21 mouse cellular contexts compared by ENCODE assay signal in the genomic region with DNA sequence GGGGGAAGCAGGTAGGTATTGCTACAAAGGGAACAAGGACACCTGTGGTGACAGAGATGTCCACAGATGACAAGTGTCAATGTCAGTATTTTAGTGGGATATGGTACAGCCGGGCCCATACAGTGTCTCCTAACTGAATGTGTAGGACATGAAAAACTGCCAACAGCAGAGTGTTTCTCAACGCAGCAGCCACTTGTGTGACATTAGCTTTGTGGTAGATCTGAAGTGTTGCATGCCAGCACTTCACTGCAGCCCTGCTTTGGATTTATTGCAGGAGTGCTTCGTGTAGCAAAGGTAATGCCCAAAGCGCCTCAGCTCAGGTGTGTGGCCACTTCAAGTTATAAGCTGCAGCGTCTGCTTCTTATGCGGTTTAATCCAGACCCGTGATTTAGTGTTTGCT. TPM values are rescaled to one million over a fixed set of nuclear protein-coding genes. Genes with fewer than 3 reads are reported as not detected.
DNase-seq lines count a peak whose midpoint lies in the region; ATAC-seq and TF ChIP-seq lines count a peak whose summit lies in the region.
"Had no signal": no experiment of that assay in that cellular context is flagged by ENCODE, and none has a peak within 500 bp of the region (broad histone marks: within the 10 kb centered on the region; RNA-seq: fewer than 3 reads in every experiment).

No protein-coding gene starts in this region.

- H3K4me1 ChIP-seq in heart, adult 2 months (ENCODE audit: control insufficient read depth, insufficient read depth, low read length) = peaks cover 6% of the 10 kb centered on the region
- H3K4me1 ChIP-seq in kidney, embryonic 15.5 days = peaks cover 27% of the 10 kb centered on the region
- no peaks in the 10 kb centered on the region for H3K4me1 ChIP-seq in kidney, adult 2 months (ENCODE audit: control insufficient read depth, insufficient read depth, low read length)
- no peaks in the 10 kb centered on the region; the same call in 1 of the 2 replicates for H3K4me1 ChIP-seq in lung, postnatal 0 days (ENCODE audit: insufficient read depth, low read depth, low read length)
- no peaks in the 10 kb centered on the region for H3K4me1 ChIP-seq in stomach, postnatal 0 days (replicated peaks; ENCODE audit: control insufficient read depth, insufficient read depth)
- H3K4me1 ChIP-seq: embryonic facial prominence, embryonic 15.5 days; hindbrain, embryonic 15.5 days; liver, embryonic 12.5 days had no signal

- no peaks in the 10 kb centered on the region for H3K9me3 ChIP-seq in kidney, embryonic 15.5 days (replicated peaks)
- H3K9me3 ChIP-seq in lung, postnatal 0 days (ENCODE audit: low read length) = no peaks in the 10 kb centered on the region
- H3K9me3 ChIP-seq in stomach, postnatal 0 days (ENCODE audit: control insufficient read depth, low read length) = no peaks in the 10 kb centered on the region
- H3K9me3 ChIP-seq: embryonic facial prominence, embryonic 15.5 days; hindbrain, embryonic 15.5 days; limb, embryonic 13.5 days; liver, embryonic 12.5 days had no signal

- no peak for DNase-seq in heart, adult 2 months
- DNase-seq in heart, postnatal 4 days = no peak
- no peak for DNase-seq in kidney, adult 2 months
- DNase-seq in lung, postnatal 0 days (ENCODE audit: low spot score) = peak; percentile 59
- DNase-seq in lung, adult 18-20 months = no peak
- no peak for DNase-seq in stomach, postnatal 0 days (ENCODE audit: low spot score)
- DNase-seq in frontal cortex, postnatal 14 days (ENCODE audit: low spot score in 2 of 2) = no peak
- DNase-seq: cerebellum, adult 11 months; cerebellum, adult 9-11 months; gastrocnemius, postnatal 36 days; kidney, adult 18-20 months; layer of hippocampus, adult 9-11 months; midbrain, embryonic 14.5 days; thymus, adult 18-20 months; thymus, postnatal 4 days had no signal

- peak overlapping the region; percentile 45; the same call in 1 of the 2 replicates for H3K27ac ChIP-seq in heart, adult 2 months
- peak overlapping the region; percentile 72 for H3K27ac ChIP-seq in kidney, embryonic 15.5 days
- no peak overlapping the region for H3K27ac ChIP-seq in kidney, adult 2 months (ENCODE audit: insufficient read depth, low read depth, low read length)
- no peak overlapping the region for H3K27ac ChIP-seq in lung, postnatal 0 days (ENCODE audit: low read length)
- H3K27ac ChIP-seq in stomach, postnatal 0 days (replicated peaks) = 0 out of 2 replicates have a peak overlapping the region, but pooled peaks have one; percentile 1
- H3K27ac ChIP-seq: embryonic facial prominence, embryonic 15.5 days; hindbrain, embryonic 15.5 days; limb, embryonic 13.5 days; liver, embryonic 12.5 days had no signal

- no peaks in the 10 kb centered on the region for H3K36me3 ChIP-seq in heart, adult 2 months (ENCODE audit: control insufficient read depth, insufficient read depth, low read length)
- H3K36me3 ChIP-seq in kidney, embryonic 15.5 days = peaks cover 19% of the 10 kb centered on the region
- no peaks in the 10 kb centered on the region for H3K36me3 ChIP-seq in kidney, adult 2 months (ENCODE audit: control insufficient read depth, insufficient read depth, low read length)
- peaks cover 7% of the 10 kb centered on the region; the same call in 1 of the 2 replicates for H3K36me3 ChIP-seq in lung, postnatal 0 days (ENCODE audit: insufficient read depth, low read length)
- H3K36me3 ChIP-seq in stomach, postnatal 0 days (ENCODE audit: control insufficient read depth, insufficient read depth, low read length) = peaks cover 4% of the 10 kb centered on the region; the same call in 1 of the 2 replicates

- intact Hi-C loops in heart, adult 2 months (cut with DNase I) = loop anchor here (10.0 kb wide), 1 partner anchor 842 kb away; no protein-coding TSS in a partner anchor

- no peak overlapping the region for H3K4me2 ChIP-seq in kidney, embryonic 15.5 days
- H3K4me2 ChIP-seq in lung, postnatal 0 days (replicated peaks; ENCODE audit: low read depth, low read length) = no peak overlapping the region
- no peak overlapping the region for H3K4me2 ChIP-seq in stomach, postnatal 0 days (replicated peaks; ENCODE audit: low read depth)
- H3K4me2 ChIP-seq: embryonic facial prominence, embryonic 15.5 days; hindbrain, embryonic 15.5 days; limb, embryonic 13.5 days; liver, embryonic 12.5 days had no signal

- TF ChIP-seq CTCF in heart, adult 2 months (IDR thresholded peaks at IDR 0.05) = no peak
- no peak for TF ChIP-seq CTCF in kidney, adult 2 months (conservative IDR thresholded peaks at IDR 0.05; ENCODE audit: insufficient read depth, insufficient read length, low read depth, low read length)
- TF ChIP-seq CTCF in lung, postnatal 0 days (IDR thresholded peaks at IDR 0.05) = no peak
- TF ChIP-seq CTCF in stomach, postnatal 0 days (IDR thresholded peaks at IDR 0.05; ENCODE audit: low read depth) = no peak

- TF ChIP-seq EP300 in heart, adult 2 months (IDR thresholded peaks at IDR 0.05; ENCODE audit: insufficient read depth, low read depth, low read length) = no peak
- TF ChIP-seq EP300 in lung, postnatal 0 days (IDR thresholded peaks at IDR 0.05) = no peak
- TF ChIP-seq EP300 in stomach, postnatal 0 days (optimal IDR thresholded peaks at IDR 0.05) = no peak

- H3K9ac ChIP-seq in heart, adult 2 months (ENCODE audit: low read depth, low read length) = no peak overlapping the region
- H3K9ac ChIP-seq in kidney, embryonic 15.5 days = no peak overlapping the region
- H3K9ac ChIP-seq in lung, postnatal 0 days (replicated peaks; ENCODE audit: low read depth) = no peak overlapping the region
- H3K9ac ChIP-seq in stomach, postnatal 0 days (ENCODE audit: low read length) = no peak overlapping the region
- H3K9ac ChIP-seq: embryonic facial prominence, embryonic 15.5 days; hindbrain, embryonic 15.5 days; limb, embryonic 13.5 days; liver, embryonic 12.5 days had no signal

- no peak overlapping the region for H3K4me3 ChIP-seq in heart, adult 2 months
- H3K4me3 ChIP-seq in kidney, embryonic 15.5 days (replicated peaks) = no peak overlapping the region
- no peak overlapping the region for H3K4me3 ChIP-seq in kidney, adult 2 months (ENCODE audit: insufficient read depth, low read depth, low read length)
- no peak overlapping the region for H3K4me3 ChIP-seq in lung, postnatal 0 days (ENCODE audit: low read depth, low read length)
- H3K4me3 ChIP-seq in stomach, postnatal 0 days (ENCODE audit: low read depth, low read length) = no peak overlapping the region
- H3K4me3 ChIP-seq: embryonic facial prominence, embryonic 15.5 days; hindbrain, embryonic 15.5 days; limb, embryonic 13.5 days; liver, embryonic 12.5 days had no signal

- peaks cover 2% of the 10 kb centered on the region for H3K79me2 ChIP-seq in heart, adult 2 months (replicated peaks; ENCODE audit: control insufficient read depth, insufficient read depth, low read length)

- ATAC-seq in kidney, embryonic 15.5 days (replicated peaks; ENCODE audit: low FRiP score) = peak; percentile 19; the same call in 1 of the 2 replicates
- peak; percentile 71 for ATAC-seq in lung, postnatal 0 days
- no peak; the same call in 1 of the 2 replicates for ATAC-seq in stomach, postnatal 0 days (ENCODE audit: low FRiP score, low TSS enrichment)
- ATAC-seq: forebrain, embryonic 16.5 days; liver, embryonic 12.5 days had no signal

- WGBS in heart, adult 2 months = 80% methylated on average over 7 of the region's 7 CpGs
- 54% methylated on average over 7 of the region's 7 CpGs for WGBS in kidney, embryonic 15.5 days
- WGBS in kidney, adult 2 months = 63% methylated on average over 7 of the region's 7 CpGs
- WGBS in lung, postnatal 0 days = 53% methylated on average over 7 of the region's 7 CpGs
- 72% methylated on average over 7 of the region's 7 CpGs for WGBS in stomach, postnatal 0 days

- no peak for TF ChIP-seq POLR2A in heart, adult 2 months (IDR thresholded peaks at IDR 0.05; ENCODE audit: insufficient read depth, low read depth, low read length)
- no peak for TF ChIP-seq POLR2A in kidney, adult 2 months (IDR thresholded peaks at IDR 0.05; ENCODE audit: low read depth, low read length)

- H3K27me3 ChIP-seq in heart, adult 2 months (ENCODE audit: control insufficient read depth, insufficient read depth, low read length) = no peaks in the 10 kb centered on the region
- no peaks in the 10 kb centered on the region for H3K27me3 ChIP-seq in kidney, embryonic 15.5 days
- H3K27me3 ChIP-seq in kidney, adult 2 months (replicated peaks; ENCODE audit: control insufficient read depth, insufficient read depth, low read length) = no peaks in the 10 kb centered on the region
- no peaks in the 10 kb centered on the region for H3K27me3 ChIP-seq in lung, postnatal 0 days (replicated peaks; ENCODE audit: insufficient read depth, low read length)
- H3K27me3 ChIP-seq in stomach, postnatal 0 days (ENCODE audit: control insufficient read depth, insufficient read depth, low read length) = no peaks in the 10 kb centered on the region
- H3K27me3 ChIP-seq: embryonic facial prominence, embryonic 15.5 days; hindbrain, embryonic 15.5 days; limb, embryonic 13.5 days; liver, embryonic 12.5 days had no signal

RNA-seq across cellular contexts. Expression of gene Zbtb2, which starts 11.0 kb away (rescaled TPM):
- total RNA-seq in heart, adult 2 months (2021) = 1 to 10 TPM; 4.9 to 6.1 TPM
- 3.5 and 5.9 TPM in 2 replicates for polyA plus RNA-seq in heart, adult 2 months (2012; rRNA removed)
- 10 to 100 TPM; 10.6 to 10.9 TPM for total RNA-seq in heart, postnatal 4 days (2021)
- 17.8 and 17.9 TPM in 2 replicates for polyA plus RNA-seq in kidney, embryonic 15.5 days (2015; fragmentation: Nextera tagmentation; extraction: Ambion mirVana)
- 6.6 and 6.9 TPM in 2 replicates for polyA plus RNA-seq in kidney, adult 2 months (2012; rRNA removed)
- polyA plus RNA-seq in lung, postnatal 0 days (2015; fragmentation: Nextera tagmentation; extraction: Ambion mirVana) = 9.2 and 9.4 TPM in 2 replicates
- polyA plus RNA-seq in stomach, postnatal 0 days (2015; fragmentation: Nextera tagmentation; extraction: Ambion mirVana) = 5.3 and 5.8 TPM in 2 replicates

RNA-seq across cellular contexts. Expression of gene Rmnd1, which starts 55.3 kb away (rescaled TPM):
- 10 to 100 TPM; 62.0 to 67.4 TPM for total RNA-seq in heart, adult 2 months (2021)
- 51.1 and 161 TPM in 2 replicates for polyA plus RNA-seq in heart, adult 2 months (2012; rRNA removed)
- total RNA-seq in heart, postnatal 4 days (2021) = 10 to 100 TPM; 50.5 to 52.2 TPM
- polyA plus RNA-seq in kidney, embryonic 15.5 days (2015; fragmentation: Nextera tagmentation; extraction: Ambion mirVana) = 56.9 and 59.8 TPM in 2 replicates
- polyA plus RNA-seq in kidney, adult 2 months (2012; rRNA removed) = 66.7 and 72.2 TPM in 2 replicates
- 16.5 and 17.9 TPM in 2 replicates for polyA plus RNA-seq in lung, postnatal 0 days (2015; fragmentation: Nextera tagmentation; extraction: Ambion mirVana)
- 16.6 and 19.3 TPM in 2 replicates for polyA plus RNA-seq in stomach, postnatal 0 days (2015; fragmentation: Nextera tagmentation; extraction: Ambion mirVana)

RNA-seq across cellular contexts. Expression of gene Armt1, which starts 55.3 kb away (rescaled TPM):
- 1 to 10 TPM; 9.3 to 9.4 TPM for total RNA-seq in heart, adult 2 months (2021)
- polyA plus RNA-seq in heart, adult 2 months (2012; rRNA removed) = 6.2 and 7.7 TPM in 2 replicates
- 10 to 100 TPM; 11.1 to 11.8 TPM for total RNA-seq in heart, postnatal 4 days (2021)
- 23.3 and 26.1 TPM in 2 replicates for polyA plus RNA-seq in kidney, embryonic 15.5 days (2015; fragmentation: Nextera tagmentation; extraction: Ambion mirVana)
- 7.9 and 9.1 TPM in 2 replicates for polyA plus RNA-seq in kidney, adult 2 months (2012; rRNA removed)
- 9.0 and 10.2 TPM in 2 replicates for polyA plus RNA-seq in lung, postnatal 0 days (2015; fragmentation: Nextera tagmentation; extraction: Ambion mirVana)
- polyA plus RNA-seq in stomach, postnatal 0 days (2015; fragmentation: Nextera tagmentation; extraction: Ambion mirVana) = 7.5 and 8.1 TPM in 2 replicates

Comparison
In these comparisons a context has a peak if more than half of its experiments do, and no peak if none do; other contexts are left out.
1. H3K27ac ChIP-seq: peak in heart, adult 2 months (single experiment), kidney, embryonic 15.5 days (single experiment) and stomach, postnatal 0 days (single experiment); none in kidney, adult 2 months (single experiment) and lung, postnatal 0 days (single experiment).